Mouse (Mus musculus): Measurements from ENCODE around the gene Tango6. TPM values are rescaled to one million over a fixed set of nuclear protein-coding genes. Genes with fewer than 3 reads are reported as not detected.
A peak's percentile ranks its signal among the peaks of the same experiment; 100 is the strongest.

The Tango6 gene
- total and polyA plus RNA-seq, 2 experiments from 2014 or later = 4.0 to 13.5 TPM

DNA sequence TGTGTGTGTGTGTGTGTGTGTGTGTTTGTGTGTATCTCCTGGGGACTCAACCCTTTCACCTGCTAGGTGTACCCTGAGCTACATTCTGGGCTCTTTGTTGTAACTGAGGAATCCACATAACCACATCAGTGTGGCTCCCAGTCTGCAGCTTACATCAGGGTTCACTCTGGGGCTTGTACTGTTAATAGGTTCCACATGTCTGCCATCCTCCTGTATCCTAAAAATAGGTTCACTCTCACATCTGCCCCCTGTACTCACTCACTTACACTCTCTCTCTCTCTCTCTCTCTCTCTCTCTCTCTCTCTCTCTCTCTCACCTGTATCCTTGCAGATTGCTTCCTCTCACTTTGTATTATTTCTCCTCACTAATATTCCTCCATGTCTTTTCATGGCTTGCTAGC is 51.4 kb downstream of the Tango6 start:
- Histone ChIP-seq H3K4me3 (ENCODE audit: low read depth, low read length) (no peak overlapping the region), H3K36me3 (replicated peaks; ENCODE audit: control insufficient read depth, insufficient read depth, low read length) (peaks cover 21% of the 10 kb centered on the region; the same call in 1 of the 2 replicates), H3K4me2 (ENCODE audit: low read depth, low read length) (no peak overlapping the region), H3K4me1 (ENCODE audit: control insufficient read depth, insufficient read depth) (peaks cover 17% of the 10 kb centered on the region; the same call in 1 of the 2 replicates), H3K9ac (replicated peaks; ENCODE audit: low read depth, low read length) (no peak overlapping the region), H3K9me3 (replicated peaks; ENCODE audit: control insufficient read depth, low read length) (no peaks in the 10 kb centered on the region), H3K27ac (ENCODE audit: low read depth) (peak overlapping the region; percentile 83), H3K27me3 (ENCODE audit: control insufficient read depth, insufficient read depth, low read length) (no peaks in the 10 kb centered on the region)
- ATAC-seq (ENCODE audit: insufficient read depth, low read depth) (peak; percentile 91), DNase-seq (ENCODE audit: low spot score) (peak; percentile 72)
- 0 out of 2 replicates have a peak, but pooled peaks have one; percentile 26 for TF ChIP-seq EP300 (IDR thresholded peaks at IDR 0.05; ENCODE audit: low read depth)
- no peak for TF ChIP-seq CTCF (IDR thresholded peaks at IDR 0.05; ENCODE audit: low read depth)

DNA sequence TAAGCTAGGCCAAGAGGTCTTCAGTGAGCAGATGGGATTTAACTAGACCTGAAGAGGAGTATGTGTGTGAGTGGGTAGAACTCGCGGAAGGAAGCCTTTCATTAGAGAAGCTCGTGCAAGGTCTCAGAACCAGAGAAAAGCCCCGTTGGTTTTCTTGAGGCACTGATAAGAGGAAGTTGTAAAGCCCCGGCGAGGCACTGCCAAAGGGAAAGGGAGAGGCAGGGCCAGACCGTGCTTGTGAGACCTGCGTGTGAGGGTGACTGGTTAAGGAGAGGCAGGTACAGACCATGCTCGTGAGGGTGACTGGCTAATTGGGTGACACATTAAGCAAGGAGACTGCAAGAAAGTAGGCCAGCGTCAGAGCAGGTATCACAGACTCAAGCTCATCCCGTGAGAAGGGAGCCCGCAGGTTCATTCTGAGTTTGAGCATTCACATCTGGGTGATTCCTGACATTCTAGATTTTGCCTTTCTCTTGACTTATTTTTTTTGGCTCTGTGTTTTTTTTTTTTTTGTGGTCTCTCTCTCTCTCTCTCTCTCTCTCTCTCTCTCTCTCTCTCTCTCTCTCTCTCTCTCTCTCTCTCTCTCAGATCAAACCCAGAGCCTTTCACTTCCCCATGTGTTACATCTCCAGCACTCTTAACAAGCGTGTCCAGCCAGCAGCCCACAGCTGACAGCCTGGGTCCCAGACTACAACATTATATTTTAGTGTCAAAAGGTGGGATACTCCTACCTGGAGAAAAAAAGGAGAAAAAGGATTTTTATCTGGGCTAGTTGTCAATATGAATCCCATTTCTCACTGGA is 54.2 kb downstream of the Tango6 start:
- Histone ChIP-seq H3K27me3 (ENCODE audit: control insufficient read depth, insufficient read depth, low read length) (no peaks in the 10 kb centered on the region), H3K4me3 (ENCODE audit: low read depth, low read length) (no peak overlapping the region), H3K9me3 (replicated peaks; ENCODE audit: control insufficient read depth, low read length) (no peaks in the 10 kb centered on the region), H3K9ac (replicated peaks; ENCODE audit: low read depth, low read length) (no peak overlapping the region), H3K36me3 (replicated peaks; ENCODE audit: control insufficient read depth, insufficient read depth, low read length) (peaks cover 35% of the 10 kb centered on the region; the same call in 1 of the 2 replicates), H3K4me1 (ENCODE audit: control insufficient read depth, insufficient read depth) (peaks cover 17% of the 10 kb centered on the region; the same call in 1 of the 2 replicates), H3K4me2 (ENCODE audit: low read depth, low read length) (no peak overlapping the region), H3K27ac (ENCODE audit: low read depth) (no peak overlapping the region)
- ATAC-seq (ENCODE audit: insufficient read depth, low read depth) (no peak), DNase-seq (ENCODE audit: low spot score) (no peak)
- 63% methylated on average over 13 of the region's 13 CpGs for WGBS
- TF ChIP-seq EP300 (IDR thresholded peaks at IDR 0.05; ENCODE audit: low read depth) (no peak), CTCF (IDR thresholded peaks at IDR 0.05; ENCODE audit: low read depth) (no peak)

DNA sequence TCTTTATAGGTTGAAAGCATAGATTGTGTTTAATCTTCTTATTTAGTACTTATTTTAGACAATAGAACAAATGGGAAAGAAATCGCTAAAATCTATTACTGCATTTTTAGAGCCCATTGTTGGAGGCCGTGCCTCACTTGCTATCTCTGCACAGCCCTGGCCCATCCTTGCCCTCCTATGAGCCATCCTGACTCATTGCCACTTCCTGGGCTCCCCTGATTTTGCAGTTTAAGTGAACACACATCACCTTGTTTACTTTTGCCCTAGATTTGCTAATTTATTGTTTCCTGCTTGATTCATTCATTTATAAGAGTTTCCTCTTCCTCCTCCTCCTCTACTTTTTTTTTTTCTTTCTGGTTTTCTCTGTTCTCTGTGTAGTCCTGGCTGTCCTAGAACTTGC is 55.0 kb downstream of the Tango6 start:
- Histone ChIP-seq H3K27ac (ENCODE audit: low read depth) (no peak overlapping the region), H3K9me3 (replicated peaks; ENCODE audit: control insufficient read depth, low read length) (no peaks in the 10 kb centered on the region), H3K4me2 (ENCODE audit: low read depth, low read length) (no peak overlapping the region), H3K36me3 (replicated peaks; ENCODE audit: control insufficient read depth, insufficient read depth, low read length) (peaks cover 43% of the 10 kb centered on the region; the same call in 1 of the 2 replicates), H3K27me3 (ENCODE audit: control insufficient read depth, insufficient read depth, low read length) (no peaks in the 10 kb centered on the region), H3K9ac (replicated peaks; ENCODE audit: low read depth, low read length) (no peak overlapping the region), H3K4me3 (ENCODE audit: low read depth, low read length) (no peak overlapping the region), H3K4me1 (ENCODE audit: control insufficient read depth, insufficient read depth) (peaks cover 12% of the 10 kb centered on the region; the same call in 1 of the 2 replicates)
- ATAC-seq (ENCODE audit: insufficient read depth, low read depth) (no peak), DNase-seq (ENCODE audit: low spot score) (no peak)
- 90% methylated on average over 2 of the region's 2 CpGs for WGBS
- no peak for TF ChIP-seq CTCF (IDR thresholded peaks at IDR 0.05; ENCODE audit: low read depth)
- no peak for TF ChIP-seq EP300 (IDR thresholded peaks at IDR 0.05; ENCODE audit: low read depth)

DNA sequence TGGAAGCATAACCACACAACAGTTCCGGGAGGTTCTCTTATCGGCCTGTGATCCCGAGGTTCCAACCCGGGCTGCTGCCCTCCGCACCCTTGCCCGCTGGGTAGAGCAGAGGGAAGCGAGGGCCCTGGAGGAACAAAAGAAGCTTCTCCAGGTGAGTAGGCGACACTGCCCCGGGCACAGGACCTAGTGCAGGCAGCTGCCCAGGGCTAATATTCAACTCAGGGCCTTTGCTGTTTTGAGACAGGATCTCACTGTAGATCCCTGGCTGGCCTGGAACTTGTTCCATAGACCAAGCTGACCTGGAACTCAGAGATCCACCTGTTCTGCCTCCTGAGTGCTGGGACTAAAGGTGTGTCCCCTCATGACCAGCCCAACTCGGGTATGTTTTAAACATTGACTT is 59.5 kb downstream of the Tango6 start:
- 93% methylated on average over 10 of the region's 10 CpGs for WGBS
- peaks cover 49% of the 10 kb centered on the region; the same call in 1 of the 2 replicates for H3K36me3 ChIP-seq (replicated peaks; ENCODE audit: control insufficient read depth, insufficient read depth, low read length)
- no peaks in the 10 kb centered on the region for H3K27me3 ChIP-seq (ENCODE audit: control insufficient read depth, insufficient read depth, low read length)
- no peak overlapping the region for H3K9ac ChIP-seq (replicated peaks; ENCODE audit: low read depth, low read length)
- TF ChIP-seq CTCF (IDR thresholded peaks at IDR 0.05; ENCODE audit: low read depth) = no peak
- TF ChIP-seq EP300 (IDR thresholded peaks at IDR 0.05; ENCODE audit: low read depth) = no peak
- H3K4me3 ChIP-seq (ENCODE audit: low read depth, low read length) = no peak overlapping the region
- no peaks in the 10 kb centered on the region for H3K4me1 ChIP-seq (ENCODE audit: control insufficient read depth, insufficient read depth)
- ATAC-seq (ENCODE audit: insufficient read depth, low read depth) (no peak), DNase-seq (ENCODE audit: low spot score) (no peak)
- H3K27ac ChIP-seq (ENCODE audit: low read depth) = no peak overlapping the region
- H3K4me2 ChIP-seq (ENCODE audit: low read depth, low read length) = no peak overlapping the region
- H3K9me3 ChIP-seq (replicated peaks; ENCODE audit: control insufficient read depth, low read length) = no peaks in the 10 kb centered on the region

DNA sequence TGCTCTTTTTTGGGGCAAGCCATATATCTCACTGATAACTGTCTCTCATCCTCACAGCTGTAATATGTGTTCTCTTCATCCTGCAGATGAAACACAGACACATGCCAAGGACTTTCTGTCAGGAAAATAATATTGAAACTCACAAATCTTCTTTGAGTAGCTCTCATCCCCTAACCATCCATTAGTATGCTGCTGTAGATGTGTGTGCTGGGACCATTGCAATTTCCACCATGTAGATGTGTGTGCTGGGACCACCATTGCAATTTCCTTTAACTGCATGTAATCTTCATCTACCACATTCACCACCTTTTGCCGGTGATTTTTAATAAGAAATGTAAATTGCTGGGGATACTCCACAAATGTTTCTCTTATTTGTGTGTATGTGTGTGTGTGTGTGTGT is 60.5 kb downstream of the Tango6 start:
- no peak for TF ChIP-seq CTCF (IDR thresholded peaks at IDR 0.05; ENCODE audit: low read depth)
- ATAC-seq (ENCODE audit: insufficient read depth, low read depth) (no peak), DNase-seq (ENCODE audit: low spot score) (no peak)
- Histone ChIP-seq H3K9me3 (replicated peaks; ENCODE audit: control insufficient read depth, low read length) (no peaks in the 10 kb centered on the region), H3K4me2 (ENCODE audit: low read depth, low read length) (no peak overlapping the region), H3K9ac (replicated peaks; ENCODE audit: low read depth, low read length) (no peak overlapping the region), H3K27ac (ENCODE audit: low read depth) (no peak overlapping the region), H3K27me3 (ENCODE audit: control insufficient read depth, insufficient read depth, low read length) (no peaks in the 10 kb centered on the region), H3K4me1 (ENCODE audit: control insufficient read depth, insufficient read depth) (no peaks in the 10 kb centered on the region), H3K36me3 (replicated peaks; ENCODE audit: control insufficient read depth, insufficient read depth, low read length) (peaks cover 55% of the 10 kb centered on the region; the same call in 1 of the 2 replicates), H3K4me3 (ENCODE audit: low read depth, low read length) (no peak overlapping the region)
- WGBS = 87% methylated on average over 1 of the region's 1 CpGs
